Mouse (Mus musculus) neural tube, embryonic 15.5 days (tissue): ENCODE results near the gene Dusp1. TPM values are rescaled to one million over a fixed set of nuclear protein-coding genes. Genes with fewer than 3 reads are reported as not detected.
A peak's percentile ranks its signal among the peaks of the same experiment; 100 is the strongest.

Experiments
- ATAC-seq: fragments of 200-750 bp; cut with Nextera tagmentation; 2 replicates; pipeline ENCODE4 v1.8.0; 2017; ENCODE audit warnings: mild to moderate bottlenecking, moderate TSS enrichment, moderate library complexity; ENCODE audit not compliant: low FRiP score
- H3K27ac ChIP-seq: fragments of 300-500 bp; sonication (generic); replicated peaks from 2 replicates; pipeline ENCODE4 v1.5.1; 2015; ENCODE audit warnings: mild to moderate bottlenecking, inconsistent platforms
- H3K27me3 ChIP-seq: fragments of 300-500 bp; sonication (generic); replicated peaks from 2 replicates; pipeline ENCODE4 v1.6.1; 2015; ENCODE audit warnings: inconsistent platforms
- H3K36me3 ChIP-seq: fragments of 300-500 bp; sonication (generic); 2 replicates; pipeline ENCODE4 v1.6.1; 2015; ENCODE audit warnings: inconsistent platforms
- H3K4me1 ChIP-seq: fragments of 300-500 bp; sonication (generic); 2 replicates; pipeline ENCODE4 v1.6.1; 2015; ENCODE audit warnings: inconsistent platforms
- H3K4me2 ChIP-seq: fragments of 300-500 bp; sonication (generic); 2 replicates; pipeline ENCODE4 v1.6.1; 2015; ENCODE audit warnings: inconsistent platforms, mild to moderate bottlenecking, moderate library complexity
- H3K4me3 ChIP-seq: fragments of 300-500 bp; sonication (generic); replicated peaks from 2 replicates; pipeline ENCODE4 v1.5.1; 2015; ENCODE audit warnings: mild to moderate bottlenecking, inconsistent platforms
- H3K9ac ChIP-seq: fragments of 300-500 bp; sonication (generic); replicated peaks from 2 replicates; pipeline ENCODE4 v1.6.1; 2015; ENCODE audit warnings: mild to moderate bottlenecking, inconsistent platforms
- H3K9me3 ChIP-seq: fragments of 300-500 bp; sonication (generic); replicated peaks from 2 replicates; pipeline ENCODE4 v1.6.1; 2016; ENCODE audit warnings: inconsistent platforms
- WGBS: fragments of 180-500 bp; shearing (Covaris S2); methylation state at CpG from one replicate; pipeline ENCODE4 v1.1.7; 2015; ENCODE audit warnings: mixed read lengths; 5-methylcytosine and 5-hydroxymethylcytosine counted together
- microRNA-seq: library from miRNA; unstranded; fragments of <30 nt; microRNA quantifications from one replicate; pipeline ENCODE4, GENCODE M21; 2017
- polyA plus RNA-seq: library from polyadenylated mRNA; unstranded; fragments of >200 nt; fragmentation: Nextera tagmentation; extraction: Ambion mirVana; gene quantifications from 2 replicates; pipeline ENCODE4 v1.2.1, GENCODE M21; 2015

The Dusp1 gene
- polyA plus RNA-seq, 1 experiment from 2014 or later = 25.0 TPM

- H3K4me2 ChIP-seq = no peak overlapping the region
- peaks cover 7% of the 10 kb centered on the region; the same call in 1 of the 2 replicates for H3K27me3 ChIP-seq
- H3K4me3 ChIP-seq = no peak overlapping the region
- H3K36me3 ChIP-seq = no peaks in the 10 kb centered on the region
- no peak overlapping the region for H3K27ac ChIP-seq
- no peak for ATAC-seq
- H3K9me3 ChIP-seq = no peaks in the 10 kb centered on the region
- no peak overlapping the region for H3K9ac ChIP-seq
- H3K4me1 ChIP-seq = peaks cover 4% of the 10 kb centered on the region
- 82% methylated on average over 4 of the region's 4 CpGs for WGBS
Measured at GRCm38 (mm10) chr17:26467619-26468018, 94.3 kb downstream of the Dusp1 start.

DNA sequence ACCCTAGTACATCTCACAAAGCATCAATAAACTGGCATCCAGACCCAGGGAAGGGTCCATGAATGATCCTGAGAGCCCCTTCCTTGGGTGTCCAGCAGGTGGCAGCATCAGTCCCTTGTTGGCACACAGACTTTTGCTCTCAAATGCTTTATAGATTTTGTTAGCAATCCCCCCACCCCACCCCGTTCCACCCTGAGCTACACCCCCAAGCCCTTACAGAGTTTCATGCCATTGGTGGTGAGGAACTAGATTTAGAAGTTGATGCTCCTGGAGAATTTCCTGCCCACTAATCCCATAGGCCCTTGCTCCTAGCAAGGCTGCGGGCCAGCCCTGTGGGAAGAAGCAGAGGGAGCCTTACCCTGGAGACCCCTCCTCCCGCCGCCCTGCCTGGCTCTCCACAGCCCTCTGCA, 95.2 kb downstream of the Dusp1 start:
- H3K4me1 ChIP-seq = peaks cover 4% of the 10 kb centered on the region
- peaks cover 7% of the 10 kb centered on the region; the same call in 1 of the 2 replicates for H3K27me3 ChIP-seq
- no peaks in the 10 kb centered on the region for H3K36me3 ChIP-seq
- ATAC-seq = peak; percentile 47; the same call in 1 of the 2 replicates
- H3K27ac ChIP-seq = no peak overlapping the region
- H3K4me3 ChIP-seq = no peak overlapping the region
- H3K9me3 ChIP-seq = no peaks in the 10 kb centered on the region
- H3K4me2 ChIP-seq = peak overlapping the region; percentile 34
- WGBS = 9% methylated on average over 4 of the region's 4 CpGs
- H3K9ac ChIP-seq = 0 out of 2 replicates have a peak overlapping the region, but pooled peaks have one; percentile 36

- Histone ChIP-seq H3K27me3 (peaks cover 7% of the 10 kb centered on the region; the same call in 1 of the 2 replicates), H3K36me3 (no peaks in the 10 kb centered on the region), H3K4me3 (no peak overlapping the region), H3K27ac (no peak overlapping the region), H3K4me2 (no peak overlapping the region), H3K9ac (no peak overlapping the region), H3K4me1 (peaks cover 4% of the 10 kb centered on the region), H3K9me3 (no peaks in the 10 kb centered on the region)
- ATAC-seq = no peak
- WGBS = 78% methylated on average over 7 of the region's 7 CpGs
Measured at GRCm38 (mm10) chr17:26464972-26465371, 97.0 kb downstream of the Dusp1 start.

GRCm38 (mm10) chr17:26464481-26464880, 97.4 kb downstream of the Dusp1 start:
- Histone ChIP-seq H3K4me1 (peaks cover 4% of the 10 kb centered on the region), H3K9me3 (no peaks in the 10 kb centered on the region), H3K4me3 (no peak overlapping the region), H3K4me2 (no peak overlapping the region), H3K27ac (no peak overlapping the region), H3K36me3 (no peaks in the 10 kb centered on the region), H3K27me3 (peaks cover 7% of the 10 kb centered on the region; the same call in 1 of the 2 replicates), H3K9ac (no peak overlapping the region)
- WGBS = 79% methylated on average over 9 of the region's 9 CpGs
- ATAC-seq = no peak

DNA sequence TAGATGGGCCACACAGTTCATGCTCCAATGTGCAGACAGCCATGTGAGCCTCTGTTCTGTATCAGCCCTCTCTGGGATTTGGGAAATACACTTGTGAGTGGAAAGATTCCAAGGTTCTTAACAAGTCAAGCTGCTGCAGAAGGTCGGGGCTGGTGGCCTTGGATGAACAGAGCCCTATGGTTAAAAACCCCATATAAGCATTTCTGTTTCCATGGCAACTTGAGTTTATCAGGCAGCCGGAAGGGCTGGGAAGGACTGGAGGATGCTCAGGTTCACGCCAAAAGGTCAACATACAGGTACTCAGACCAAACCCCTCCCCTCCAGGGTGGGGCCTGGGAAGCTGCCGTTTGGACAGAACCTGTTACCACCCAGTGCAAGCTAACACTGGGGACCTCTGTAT, 97.9 kb downstream of the Dusp1 start:
- WGBS = 52% methylated on average over 4 of the region's 4 CpGs

DNA sequence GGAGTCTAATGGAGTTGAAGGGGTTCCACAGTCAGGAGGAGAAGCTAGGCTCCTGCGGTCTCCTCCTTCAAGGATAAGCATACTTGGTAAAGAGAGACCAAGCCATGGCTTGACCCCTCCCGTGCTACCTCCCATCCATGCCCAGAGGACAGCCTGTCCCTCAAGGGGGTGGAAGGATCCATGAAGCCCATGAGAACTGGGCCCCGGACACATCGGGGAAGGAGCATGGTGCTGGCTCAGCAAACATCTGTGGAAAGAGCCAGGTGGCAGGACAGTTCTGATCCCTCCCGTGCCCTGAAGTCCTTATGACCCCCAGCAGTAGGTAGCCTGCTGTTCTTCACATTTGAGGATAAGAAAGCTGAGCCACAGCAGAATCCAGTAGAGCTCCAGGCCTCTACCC, 98.5 kb downstream of the Dusp1 start:
- no peak overlapping the region for H3K9ac ChIP-seq
- no peak overlapping the region for H3K27ac ChIP-seq
- H3K4me1 ChIP-seq = peaks cover 4% of the 10 kb centered on the region
- ATAC-seq = no peak
- peaks cover 7% of the 10 kb centered on the region; the same call in 1 of the 2 replicates for H3K27me3 ChIP-seq
- 85% methylated on average over 5 of the region's 5 CpGs for WGBS
- H3K9me3 ChIP-seq = no peaks in the 10 kb centered on the region
- H3K4me2 ChIP-seq = no peak overlapping the region
- H3K4me3 ChIP-seq = no peak overlapping the region
- H3K36me3 ChIP-seq = no peaks in the 10 kb centered on the region

More for the DNA sequence above, 97.9 kb downstream of the Dusp1 start:
- H3K27me3 ChIP-seq = peaks cover 7% of the 10 kb centered on the region; the same call in 1 of the 2 replicates
- H3K4me3 ChIP-seq = no peak overlapping the region
- ATAC-seq = no peak
- H3K4me2 ChIP-seq = no peak overlapping the region
- H3K9me3 ChIP-seq = no peaks in the 10 kb centered on the region
- no peaks in the 10 kb centered on the region for H3K36me3 ChIP-seq
- no peak overlapping the region for H3K9ac ChIP-seq
- H3K4me1 ChIP-seq = peaks cover 4% of the 10 kb centered on the region
- H3K27ac ChIP-seq = no peak overlapping the region

- Histone ChIP-seq H3K9me3 (no peaks in the 10 kb centered on the region), H3K4me2 (0 out of 2 replicates have a peak overlapping the region, but pooled peaks have one; percentile 22), H3K36me3 (no peaks in the 10 kb centered on the region), H3K9ac (0 out of 2 replicates have a peak overlapping the region, but pooled peaks have one; percentile 31), H3K27ac (no peak overlapping the region), H3K4me3 (no peak overlapping the region), H3K27me3 (peaks cover 7% of the 10 kb centered on the region; the same call in 1 of the 2 replicates), H3K4me1 (peaks cover 4% of the 10 kb centered on the region)
- 34% methylated on average over 12 of the region's 12 CpGs for WGBS
- ATAC-seq = no peak
Measured at GRCm38 (mm10) chr17:26462634-26463170, 99.2 kb downstream of the Dusp1 start.

GRCm38 (mm10) chr17:26458049-26458448, 103.9 kb downstream of the Dusp1 start:
- H3K36me3 ChIP-seq = no peaks in the 10 kb centered on the region
- no peaks in the 10 kb centered on the region for H3K27me3 ChIP-seq
- 70% methylated on average over 7 of the region's 7 CpGs for WGBS
- H3K4me2 ChIP-seq = no peak overlapping the region
- ATAC-seq = no peak
- H3K27ac ChIP-seq = no peak overlapping the region
- no peak overlapping the region for H3K4me3 ChIP-seq
- H3K4me1 ChIP-seq = no peaks in the 10 kb centered on the region
- no peak overlapping the region for H3K9ac ChIP-seq
- H3K9me3 ChIP-seq = no peaks in the 10 kb centered on the region

GRCm38 (mm10) chr17:26457506-26457905, 104.4 kb downstream of the Dusp1 start:
- no peak for ATAC-seq
- no peaks in the 10 kb centered on the region for H3K9me3 ChIP-seq
- H3K36me3 ChIP-seq = no peaks in the 10 kb centered on the region
- no peak overlapping the region for H3K9ac ChIP-seq
- H3K4me1 ChIP-seq = no peaks in the 10 kb centered on the region
- no peak overlapping the region for H3K4me2 ChIP-seq
- no peaks in the 10 kb centered on the region for H3K27me3 ChIP-seq
- H3K4me3 ChIP-seq = no peak overlapping the region
- H3K27ac ChIP-seq = no peak overlapping the region

Small RNAs within 50 kb of the gene (microRNA-seq; reads per million reads assigned to microRNA genes)
- gene Gm22420 = not detected

Other genes with a start within 250 kb of the Dusp1 start
- gene Neurl1b, start 147.3 kb downstream of the Dusp1 start, polyA plus RNA-seq = 1.3 and 1.8 TPM in 2 replicates
- 89.7 and 101 TPM in 2 replicates for gene Ergic1, start 639 bp downstream of the Dusp1 start, polyA plus RNA-seq
- 85.8 and 114 TPM in 2 replicates for gene Atp6v0e, start 101.1 kb upstream of the Dusp1 start, polyA plus RNA-seq
- 10.4 and 11.4 TPM in 2 replicates for gene Crebrf, start 153.5 kb upstream of the Dusp1 start, polyA plus RNA-seq
- gene Bnip1, start 218.9 kb upstream of the Dusp1 start, polyA plus RNA-seq = 54.5 and 57.7 TPM in 2 replicates